Mouse (Mus musculus) erythroblast, embryonic 14.5 days (primary cell): ENCODE data around the gene Spns3.

Experiments
- GATA1 ChIP-seq: IDR thresholded peaks from 2 replicates; pipeline ENCODE4 v1.6.1; 2012; ENCODE audit warnings: low read length, inconsistent platforms, mixed read lengths
- TAL1 ChIP-seq: IDR thresholded peaks from 3 replicates; pipeline ENCODE4 v1.6.1; 2012; ENCODE audit warnings: low read length, inconsistent platforms, mixed read lengths

DNA sequence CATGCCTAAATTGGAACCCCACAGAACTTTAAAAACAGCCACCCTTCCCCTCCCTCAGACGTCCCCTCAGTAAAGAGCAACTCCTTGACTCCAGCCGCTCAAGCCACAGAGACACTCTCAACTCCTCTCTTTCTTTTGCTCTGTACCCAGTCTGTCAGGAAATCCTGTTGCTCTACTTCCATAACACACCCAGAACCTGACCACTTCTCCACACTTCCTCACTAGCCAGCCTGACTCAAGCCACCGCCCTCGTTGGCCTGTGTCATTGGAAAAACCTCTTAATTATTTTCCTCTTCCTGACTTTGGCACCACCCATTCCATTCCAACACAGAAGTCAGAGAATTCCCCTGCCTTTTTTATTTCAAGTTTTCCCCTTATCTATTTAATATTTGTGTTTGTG is 31.1 kb downstream of the Spns3 start:
- TF ChIP-seq GATA1 (no peak), TAL1 (no peak)
